Mouse (Mus musculus): ENCODE results near the gene Sap18b.
"Not testable (repeated sequence)": the region's sequence is repeated elsewhere in the genome, so short reads cannot be mapped to it uniquely, and the experiment has no call there.

Sap18b gene

GRCm38 (mm10) chr8:95825162-95825561, at the start of gene Sap18b:
Sap18b (plus strand) TSS chr8:95825346.
- not testable (repeated sequence) for DNase-seq

GRCm38 (mm10) chr8:95781085-95781484, 44.1 kb upstream of the Sap18b start:
- DNase-seq = no peak

GRCm38 (mm10) chr8:95781775-95782174, 43.4 kb upstream of the Sap18b start:
- DNase-seq = no peak

GRCm38 (mm10) chr8:95782628-95783027, 42.5 kb upstream of the Sap18b start:
- no peak for DNase-seq

GRCm38 (mm10) chr8:95785591-95785990, 39.6 kb upstream of the Sap18b start:
- DNase-seq = no peak

GRCm38 (mm10) chr8:95795333-95796061, 29.6 kb upstream of the Sap18b start:
- not testable (repeated sequence) for DNase-seq

- DNase-seq = no peak
These were observed 26.0 kb upstream of the Sap18b start for GRCm38 (mm10) chr8:95799117-95799516.

- DNase-seq = no peak
These were observed 25.3 kb upstream of the Sap18b start for GRCm38 (mm10) chr8:95799891-95800290.

- no peak for DNase-seq
These were observed 24.8 kb upstream of the Sap18b start for GRCm38 (mm10) chr8:95800353-95800752.

- DNase-seq = no peak
These were observed 23.6 kb upstream of the Sap18b start for GRCm38 (mm10) chr8:95801476-95802064.

- DNase-seq = no peak
These were observed 22.9 kb upstream of the Sap18b start for GRCm38 (mm10) chr8:95802231-95802630.

- DNase-seq = no peak
These were observed 19.7 kb upstream of the Sap18b start for GRCm38 (mm10) chr8:95805482-95805881.

GRCm38 (mm10) chr8:95806461-95807191, 18.5 kb upstream of the Sap18b start:
- peak; percentile 56 to 72 for DNase-seq

GRCm38 (mm10) chr8:95807331-95807843, 17.8 kb upstream of the Sap18b start, which contains the start of gene Cnot1:
Cnot1 (minus strand) TSS chr8:95807464.
- DNase-seq = peak; percentile 93 to 97

- peak; percentile 82 to 90 for DNase-seq
These were observed 17.3 kb upstream of the Sap18b start for GRCm38 (mm10) chr8:95807861-95808260.

GRCm38 (mm10) chr8:95808631-95809030, 16.5 kb upstream of the Sap18b start:
- DNase-seq = no peak

- no peak for DNase-seq
These were observed 16.0 kb upstream of the Sap18b start for GRCm38 (mm10) chr8:95809116-95809515.

GRCm38 (mm10) chr8:95810184-95810591, 15.0 kb upstream of the Sap18b start:
- peak in 1 of 2 experiments; percentile 16 for DNase-seq

GRCm38 (mm10) chr8:95816044-95816708, 9.0 kb upstream of the Sap18b start:
- DNase-seq = no peak

GRCm38 (mm10) chr8:95817597-95817996, 7.5 kb upstream of the Sap18b start:
- no peak for DNase-seq

GRCm38 (mm10) chr8:95818211-95818610, 6.9 kb upstream of the Sap18b start:
- DNase-seq = no peak

- no peak for DNase-seq
These were observed 3.9 kb upstream of the Sap18b start for GRCm38 (mm10) chr8:95821266-95821665.

- DNase-seq = no peak
These were observed 3.0 kb upstream of the Sap18b start for GRCm38 (mm10) chr8:95822096-95822495.
